Mouse (Mus musculus) brown adipose tissue, adult 24 weeks (tissue): Measurements from ENCODE around the gene Mrm2. TPM values are rescaled to one million over a fixed set of nuclear protein-coding genes. Genes with fewer than 3 reads are reported as not detected.
A peak's percentile ranks its signal among the peaks of the same experiment; 100 is the strongest.

Source experiments
- H3K27ac ChIP-seq: fragments of 200-500 bp; replicated peaks from 2 replicates; pipeline ENCODE4 v1.5.1; 2012; ENCODE audit warnings: low read depth, mild to moderate bottlenecking, low read length
- H3K4me1 ChIP-seq: fragments of 200-500 bp; 2 replicates; pipeline ENCODE4 v1.6.1; 2012; ENCODE audit warnings: low read length, mixed read lengths; ENCODE audit not compliant: control insufficient read depth, insufficient read depth, insufficient read length
- H3K4me3 ChIP-seq: fragments of 200-500 bp; 2 replicates; pipeline ENCODE4 v1.5.1; 2012; ENCODE audit warnings: low read depth, mild to moderate bottlenecking, low read length, moderate library complexity; ENCODE audit not compliant: insufficient read depth
- polyA plus RNA-seq: library from polyadenylated mRNA; stranded (reverse); fragments of >200 nt; gene quantifications from 2 replicates; pipeline ENCODE4 v1.2.4, GENCODE M21; 2012; ENCODE audit not compliant: missing spikeins, insufficient read depth, insufficient read length

Mrm2 gene
- polyA plus RNA-seq, 1 experiment: 15.8 TPM

DNA sequence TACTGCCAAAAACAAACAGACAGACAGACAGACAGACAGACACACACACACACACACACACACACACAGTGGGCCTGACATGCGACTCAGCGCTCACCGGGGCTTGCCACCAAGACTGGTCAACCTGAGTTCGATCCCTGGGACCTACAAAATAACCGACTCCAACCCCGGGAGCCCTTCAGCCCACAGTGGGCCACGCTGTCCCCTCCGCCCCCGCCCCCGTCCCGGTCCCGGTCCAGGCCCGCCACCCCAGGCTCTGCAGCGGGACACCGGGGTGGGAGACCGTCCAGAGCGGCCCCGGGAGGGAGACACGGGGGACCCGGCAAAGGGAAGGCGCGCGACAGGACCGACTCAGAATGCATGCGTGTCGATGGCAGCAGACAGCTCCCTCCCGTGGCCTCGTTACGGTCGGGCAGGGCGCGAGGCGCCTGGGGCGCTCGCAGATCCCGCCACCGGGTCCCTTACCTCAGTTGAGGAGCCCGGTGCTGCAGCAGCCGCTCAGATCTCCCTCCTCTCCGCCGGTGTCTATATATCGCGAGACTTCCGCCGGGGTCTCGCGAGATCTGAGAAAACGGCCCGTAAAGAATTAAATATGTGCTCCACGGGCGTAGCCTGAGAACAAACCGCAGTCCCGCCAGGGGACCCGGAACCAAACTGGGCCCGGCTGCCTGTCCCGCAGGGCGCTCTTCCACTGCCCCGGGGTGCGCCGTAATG is 10.5 kb downstream of the Mrm2 start, which contains the start of the genes Mad1l1 and Nudt1:
TSS of gene Mad1l1 (minus strand) at position 511 of the 714 bp plus-strand sequence.
TSS of gene Nudt1 (plus strand) at position 615 of the 714 bp plus-strand sequence.
- H3K27ac ChIP-seq: peak within 1 kb of the TSS; percentile 75
- H3K4me3 ChIP-seq: peak within 1 kb of the TSS; percentile 74
- H3K4me1 ChIP-seq: 0 out of 2 replicates have a peak, but pooled peaks cover 3% of the 10 kb centered on the region

DNA sequence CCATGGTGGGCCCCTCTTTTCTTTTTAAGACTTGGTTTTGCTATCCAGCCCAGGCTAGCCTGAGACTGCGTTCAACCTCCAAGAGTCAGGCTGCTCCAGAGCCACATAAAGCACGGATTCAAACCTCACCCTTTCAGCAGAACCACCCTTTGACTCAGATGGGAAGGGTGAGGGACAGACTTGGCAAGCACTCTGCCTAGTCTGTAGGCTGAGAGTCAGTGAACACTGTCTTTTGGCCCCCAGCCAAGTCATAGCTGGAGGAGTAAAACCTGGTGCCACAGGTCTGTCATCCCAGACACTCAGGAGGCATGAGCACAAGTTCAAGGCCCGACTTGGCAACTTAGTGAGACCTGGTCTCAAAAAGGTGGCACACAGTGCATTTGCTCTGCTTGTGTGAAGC is 15.0 kb downstream of the Mrm2 start:
- no peak overlapping the region for H3K4me3 ChIP-seq
- H3K27ac ChIP-seq: no peak overlapping the region
- 0 out of 2 replicates have a peak, but pooled peaks cover 3% of the 10 kb centered on the region for H3K4me1 ChIP-seq

DNA sequence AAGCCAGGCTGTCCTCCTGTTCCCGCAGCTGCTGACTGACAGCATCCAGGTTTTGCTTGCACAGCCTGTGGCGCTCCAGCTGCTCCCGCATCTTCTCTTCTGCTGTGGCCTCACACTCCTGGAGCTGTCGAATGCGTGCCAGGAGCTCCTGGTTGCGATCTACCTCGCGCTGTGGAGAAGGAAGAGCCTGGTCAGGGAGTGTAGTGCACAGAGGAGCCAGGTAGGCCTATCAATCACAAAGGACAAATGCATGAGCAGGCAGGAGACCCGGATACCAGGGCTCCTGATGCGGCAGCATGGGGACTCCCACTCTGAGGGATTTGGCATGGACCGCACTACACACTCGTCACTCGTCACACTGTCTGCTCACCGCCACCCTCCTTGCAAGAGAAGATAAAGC is 24.1 kb downstream of the Mrm2 start:
- Histone ChIP-seq H3K4me3 (no peak overlapping the region), H3K27ac (no peak overlapping the region), H3K4me1 (no peaks in the 10 kb centered on the region)

DNA sequence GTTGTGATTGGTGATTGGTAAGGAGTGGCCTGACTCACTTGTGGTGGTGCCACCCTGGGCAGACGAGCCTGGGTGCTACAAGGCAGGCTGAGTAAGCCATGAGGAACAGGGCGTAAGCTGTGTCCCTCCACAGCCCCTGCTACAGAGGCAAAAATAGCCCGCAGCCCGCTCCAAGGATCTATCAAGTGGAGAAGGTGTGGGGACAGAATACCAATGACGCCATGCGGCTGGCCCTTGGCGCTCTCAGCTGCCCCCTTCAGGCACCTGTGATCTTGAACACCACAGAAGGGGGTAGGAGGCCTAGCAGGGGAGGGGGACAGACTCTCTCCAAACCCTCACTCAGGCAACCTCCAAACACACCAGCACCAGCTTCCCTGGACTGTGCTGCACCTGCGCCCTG is 25.7 kb downstream of the Mrm2 start:
- H3K4me3 ChIP-seq: no peak overlapping the region
- no peaks in the 10 kb centered on the region for H3K4me1 ChIP-seq
- H3K27ac ChIP-seq: no peak overlapping the region

DNA sequence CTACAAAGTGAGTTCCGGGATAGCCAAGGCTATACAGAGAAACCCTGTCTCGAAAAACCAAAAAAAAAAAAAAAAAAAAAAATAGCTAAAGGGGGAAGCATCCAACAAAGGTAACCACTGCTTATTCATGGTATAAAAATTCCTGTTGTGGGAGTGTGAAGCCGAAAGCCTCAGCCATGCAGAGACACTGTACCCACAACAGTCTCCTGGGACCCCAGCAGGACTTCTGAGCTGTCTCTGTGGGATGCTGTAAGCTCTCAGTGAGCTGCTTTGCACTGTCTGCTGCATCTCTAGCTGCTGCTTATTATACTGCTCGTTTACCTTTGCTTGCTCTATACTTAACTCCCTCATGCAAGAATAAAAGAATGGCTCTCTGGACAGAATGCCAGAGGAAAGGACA is 33.4 kb downstream of the Mrm2 start:
- H3K27ac ChIP-seq: no peak overlapping the region
- no peak overlapping the region for H3K4me3 ChIP-seq

DNA sequence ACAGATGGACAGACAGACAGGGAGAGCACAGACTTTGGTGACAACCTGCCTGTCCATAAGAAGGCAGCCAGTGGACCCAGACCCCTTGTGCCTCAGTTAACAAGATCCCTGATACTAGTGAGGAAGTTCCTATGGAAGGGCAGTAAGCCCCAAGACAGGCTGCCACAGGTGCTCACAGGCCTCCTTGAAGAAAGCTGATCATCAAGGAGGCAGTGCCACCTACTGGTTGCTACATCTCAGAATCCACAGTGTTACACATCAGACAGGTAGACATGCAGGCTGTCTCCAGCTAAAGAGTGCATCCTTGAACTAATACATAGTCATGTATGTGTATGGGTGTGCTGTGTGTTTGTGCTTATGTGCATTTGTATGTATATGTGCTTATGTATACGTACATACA is 39.5 kb downstream of the Mrm2 start:
- Histone ChIP-seq H3K4me1 (no peaks in the 10 kb centered on the region), H3K27ac (no peak overlapping the region), H3K4me3 (no peak overlapping the region)

More for the DNA sequence above, 33.4 kb downstream of the Mrm2 start:
- H3K4me1 ChIP-seq: no peaks in the 10 kb centered on the region

DNA sequence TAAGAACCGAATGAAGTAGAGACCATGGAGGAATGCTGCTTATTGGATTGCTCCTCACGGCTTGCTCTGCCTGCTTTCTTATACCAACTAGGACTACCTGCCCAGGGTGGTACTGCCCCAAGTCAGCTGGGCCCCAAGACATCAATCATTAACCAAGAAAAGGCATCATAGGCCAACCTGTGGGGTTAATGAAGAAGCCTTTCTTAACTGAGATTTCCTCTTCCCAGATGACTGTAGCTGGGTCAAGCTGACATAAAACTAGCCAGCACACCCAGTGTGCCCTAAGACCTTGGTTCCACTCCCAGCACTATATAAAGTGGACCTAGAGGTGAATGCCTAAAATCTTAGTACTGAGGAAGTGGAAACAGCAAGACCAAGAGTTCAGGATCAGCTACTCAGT is 42.5 kb downstream of the Mrm2 start:
- Histone ChIP-seq H3K4me3 (no peak overlapping the region), H3K27ac (no peak overlapping the region), H3K4me1 (no peaks in the 10 kb centered on the region)

DNA sequence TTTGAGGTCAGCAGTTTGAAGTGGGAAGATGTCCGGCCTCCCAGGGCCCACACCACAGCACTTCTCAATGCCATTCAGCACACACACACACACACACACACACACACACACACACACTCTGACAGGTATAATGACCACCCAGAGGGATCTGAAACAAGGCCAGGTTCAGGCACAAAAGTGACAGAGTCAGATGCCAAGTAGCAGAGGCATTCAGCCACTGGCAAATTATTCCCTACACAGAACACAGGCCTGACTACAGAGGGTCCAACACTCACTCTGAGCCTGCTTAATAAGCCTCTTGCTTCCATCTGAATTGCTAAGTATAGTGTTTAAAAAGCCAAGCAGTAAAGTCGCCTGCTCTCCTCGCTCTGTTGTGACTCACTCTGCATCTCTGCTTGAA is 43.4 kb downstream of the Mrm2 start:
- Histone ChIP-seq H3K4me1 (no peaks in the 10 kb centered on the region), H3K4me3 (no peak overlapping the region), H3K27ac (no peak overlapping the region)

DNA sequence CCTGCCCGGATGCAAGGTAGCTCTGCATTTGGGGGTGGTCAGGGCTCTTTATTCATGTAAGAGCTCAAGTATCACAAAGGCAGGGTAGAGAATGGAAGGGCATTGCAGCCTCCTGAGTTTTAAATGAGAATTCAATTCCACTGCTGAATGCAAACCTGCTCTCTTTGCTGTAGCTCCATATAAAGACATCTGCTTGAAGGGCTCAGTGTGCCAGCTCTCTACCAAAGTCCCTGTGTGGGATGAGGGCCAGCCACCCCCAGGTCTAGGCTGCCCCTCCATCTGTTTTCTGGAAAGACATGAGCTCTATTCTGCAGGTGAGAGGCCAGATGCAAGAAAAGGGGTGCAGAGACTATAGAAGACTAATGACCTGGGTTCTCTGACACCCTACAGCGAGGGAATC is 46.9 kb downstream of the Mrm2 start:
- peaks cover 2% of the 10 kb centered on the region; the same call in 1 of the 2 replicates for H3K4me1 ChIP-seq
- H3K27ac ChIP-seq: no peak overlapping the region
- no peak overlapping the region for H3K4me3 ChIP-seq

DNA sequence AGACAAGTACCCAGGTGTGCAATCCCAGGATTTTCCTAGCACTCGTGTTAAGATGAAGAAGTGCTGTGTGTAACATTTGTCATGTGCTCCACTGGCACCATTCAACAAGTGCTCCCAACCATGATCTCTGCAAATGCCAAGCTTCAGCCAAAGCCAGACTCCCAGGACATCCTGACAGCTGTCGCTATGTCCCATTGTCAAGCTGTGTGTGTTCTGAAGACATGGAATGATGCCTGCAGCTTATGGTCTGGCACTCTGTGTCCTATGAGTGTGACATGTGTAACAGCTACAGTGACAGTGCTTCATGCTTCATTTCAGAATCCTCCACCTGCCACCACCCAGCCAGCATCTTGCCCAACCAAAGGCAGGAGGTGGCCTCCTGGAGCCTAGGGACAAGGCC is 47.7 kb downstream of the Mrm2 start:
- peaks cover 2% of the 10 kb centered on the region; the same call in 1 of the 2 replicates for H3K4me1 ChIP-seq
- no peak overlapping the region for H3K27ac ChIP-seq
- H3K4me3 ChIP-seq: no peak overlapping the region

DNA sequence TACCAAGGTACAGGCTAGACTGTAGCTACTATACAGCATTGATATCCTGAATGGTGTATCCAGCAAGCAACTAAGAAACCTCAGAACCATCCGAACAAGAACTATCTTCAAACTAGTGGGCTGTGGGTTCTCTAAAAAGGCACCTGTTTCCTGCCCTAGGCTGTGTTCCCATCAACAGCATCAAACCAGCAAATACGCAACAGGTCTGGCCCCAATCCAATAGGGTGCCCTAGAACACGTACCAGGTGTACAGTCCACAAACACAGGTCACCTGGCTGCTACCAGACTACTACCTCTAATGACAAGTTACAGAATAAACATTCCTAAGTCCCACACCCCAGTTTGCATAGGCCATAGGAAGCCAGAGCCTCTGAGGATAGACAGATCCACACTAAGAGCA is 48.8 kb downstream of the Mrm2 start:
- Histone ChIP-seq H3K4me3 (no peak overlapping the region), H3K27ac (no peak overlapping the region), H3K4me1 (peaks cover 2% of the 10 kb centered on the region; the same call in 1 of the 2 replicates)

DNA sequence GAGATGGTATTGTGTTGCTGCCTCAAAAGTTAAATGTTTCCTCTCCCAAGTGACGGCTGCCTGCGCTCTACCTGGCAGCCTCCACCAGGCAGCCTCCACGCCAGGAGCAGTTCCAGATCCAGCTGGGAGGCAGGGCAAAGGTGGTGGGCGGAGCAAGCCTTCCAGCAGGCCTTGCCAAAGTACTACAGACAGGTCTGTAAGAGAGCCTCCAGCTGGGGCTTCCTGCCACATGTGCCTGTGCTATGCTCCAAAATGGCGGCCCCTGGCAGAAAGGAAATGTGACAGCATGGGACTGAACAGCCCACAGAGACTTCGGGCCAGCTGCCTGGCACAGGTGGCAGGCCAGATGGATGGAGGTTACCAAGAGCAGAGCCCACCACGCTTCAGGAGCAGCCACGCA is 49.3 kb downstream of the Mrm2 start:
- Histone ChIP-seq H3K27ac (no peak overlapping the region), H3K4me3 (peak overlapping the region; percentile 12; the same call in 1 of the 2 replicates), H3K4me1 (peaks cover 2% of the 10 kb centered on the region; the same call in 1 of the 2 replicates)

DNA sequence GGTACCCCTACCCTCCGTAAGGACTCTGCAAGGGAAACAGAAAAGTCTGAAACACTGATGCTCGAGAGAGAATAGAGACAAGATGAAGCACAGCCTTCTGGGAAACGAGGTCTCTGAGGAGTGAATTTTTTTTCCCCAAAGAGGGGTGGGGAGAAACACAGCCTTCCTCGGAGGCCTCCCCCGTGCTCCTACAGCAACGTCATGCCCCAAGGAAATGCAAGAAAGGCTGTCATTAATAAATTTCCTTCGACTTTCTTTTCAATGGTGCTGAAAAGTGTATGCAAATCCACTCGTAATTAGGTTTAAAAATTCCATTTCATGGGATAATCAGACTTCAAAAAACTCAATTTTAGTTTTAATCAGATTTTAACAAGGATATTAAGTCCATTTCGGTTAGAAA is 51.5 kb downstream of the Mrm2 start:
- no peak overlapping the region for H3K27ac ChIP-seq
- no peak overlapping the region for H3K4me3 ChIP-seq
- peaks cover 2% of the 10 kb centered on the region; the same call in 1 of the 2 replicates for H3K4me1 ChIP-seq
